Mouse (Mus musculus): ENCODE data around the gene Mogs. TPM values are rescaled to one million over a fixed set of nuclear protein-coding genes. Genes with fewer than 3 reads are reported as not detected.

The Mogs gene
- total and polyA plus RNA-seq, 3 experiments, result 150 to 209 TPM; not detected in 1

- H3K27me3 ChIP-seq (ENCODE audit: control insufficient read depth in 1 of 2, insufficient read depth in 2 of 2, low read length in 2 of 2), result no peaks in the 10 kb centered on the region
These were observed 36.4 kb downstream of the Mogs start for GRCm38 (mm10) chr6:83151721-83152120.

DNA sequence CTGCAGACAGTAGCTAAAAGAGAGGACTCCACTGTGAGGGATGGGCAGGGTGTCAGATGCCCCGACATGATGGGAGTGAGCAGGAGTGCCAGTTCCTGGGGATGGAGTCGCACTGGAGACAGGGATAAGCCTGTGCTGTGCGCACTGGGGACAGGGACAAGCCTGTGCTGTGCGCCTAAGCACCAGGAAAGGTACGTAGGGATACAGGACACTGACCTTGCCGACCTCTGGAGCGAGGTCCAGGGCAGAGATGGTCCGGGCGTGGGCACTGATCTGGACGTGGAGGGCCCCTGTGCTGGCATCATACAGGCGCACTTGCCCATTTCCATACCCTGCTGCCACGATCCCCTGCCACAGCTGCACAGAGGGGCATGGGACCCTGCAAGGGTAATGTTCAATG, 37.7 kb downstream of the Mogs start:
- no peak overlapping the region for H3K4me3 ChIP-seq (ENCODE audit: control insufficient read depth in 1 of 2, insufficient read depth in 1 of 2, low read depth in 2 of 2, low read length in 2 of 2)
- no peak overlapping the region for H3K27ac ChIP-seq (ENCODE audit: control insufficient read depth, low read depth, low read length)
- no peaks in the 10 kb centered on the region for H3K9me3 ChIP-seq (replicated peaks; ENCODE audit: insufficient read depth, low read length)
- DNase-seq (ENCODE audit: low read depth, low spot score), result no peak
- H3K36me3 ChIP-seq (ENCODE audit: control insufficient read depth in 1 of 2, insufficient read depth in 2 of 2, low read length in 2 of 2), result no peaks in the 10 kb centered on the region
- no peaks in the 10 kb centered on the region for H3K79me2 ChIP-seq (ENCODE audit: control insufficient read depth, insufficient read depth, low read length, poor library complexity)
- no peaks in the 10 kb centered on the region for H3K27me3 ChIP-seq (ENCODE audit: control insufficient read depth in 1 of 2, insufficient read depth in 2 of 2, low read length in 2 of 2)
- TF ChIP-seq RAD21 (IDR thresholded peaks at IDR 0.05; ENCODE audit: low read depth, low read length) (no peak), NELFE (IDR thresholded peaks at IDR 0.05; ENCODE audit: low read depth, low read length) (no peak), ZMIZ1 (IDR thresholded peaks at IDR 0.05; ENCODE audit: low read depth, low read length) (no peak), TAL1 (IDR thresholded peaks at IDR 0.05; ENCODE audit: low read length) (no peak), POLR2AphosphoS5 (IDR thresholded peaks at IDR 0.05; ENCODE audit: borderline replicate concordance, low read depth, low read length) (no peak), ETS1 (IDR thresholded peaks at IDR 0.05; ENCODE audit: low read depth, low read length) (no peak), MXI1 (IDR thresholded peaks at IDR 0.05; ENCODE audit: low read depth, low read length) (no peak), POLR2A (IDR thresholded peaks at IDR 0.05; ENCODE audit: control insufficient read depth in 1 of 2, insufficient read depth in 1 of 2, low read depth in 1 of 2, low read length in 2 of 2, poor library complexity in 1 of 2) (no peak), SIN3A (IDR thresholded peaks at IDR 0.05; ENCODE audit: low read length) (no peak), HCFC1 (IDR thresholded peaks at IDR 0.05; ENCODE audit: low read depth, low read length) (no peak), USF2 (IDR thresholded peaks at IDR 0.05; ENCODE audit: borderline replicate concordance in 1 of 2, insufficient read depth in 1 of 2, low read depth in 1 of 2, low read length in 2 of 2) (no peak), RCOR1 (IDR thresholded peaks at IDR 0.05; ENCODE audit: low read depth, low read length) (no peak), ZNF384 (IDR thresholded peaks at IDR 0.05; ENCODE audit: low read depth, low read length) (no peak), ZC3H11A (IDR thresholded peaks at IDR 0.05; ENCODE audit: low read depth, low read length) (no peak), CTCF (IDR thresholded peaks at IDR 0.05 in 2 of 3, conservative IDR thresholded peaks at IDR 0.05 in 1 of 3; ENCODE audit: control insufficient read depth in 1 of 3, insufficient read depth in 1 of 3, low read depth in 2 of 3, low read length in 3 of 3, poor library complexity in 1 of 3, severe bottlenecking in 1 of 3) (no peak), MAX (IDR thresholded peaks at IDR 0.05; ENCODE audit: low read length) (no peak)
- H3K9ac ChIP-seq (ENCODE audit: control insufficient read depth, low read depth, low read length, poor library complexity, severe bottlenecking), result no peak overlapping the region
- H3K4me1 ChIP-seq (ENCODE audit: control insufficient read depth in 1 of 2, insufficient read depth in 2 of 2, low read length in 2 of 2), result peaks cover 2 to 10% of the 10 kb centered on the region in 2 experiments; a peak in 2 of 4 replicates

More at GRCm38 (mm10) chr6:83151721-83152120, 36.4 kb downstream of the Mogs start:
- no peak for TF ChIP-seq JUND (IDR thresholded peaks at IDR 0.05; ENCODE audit: low read depth, low read length)
- TF ChIP-seq MYB (IDR thresholded peaks at IDR 0.05; ENCODE audit: low read depth, low read length), result no peak
- TF ChIP-seq TAL1 (IDR thresholded peaks at IDR 0.05; ENCODE audit: low read length), result no peak
- TF ChIP-seq MAZ (IDR thresholded peaks at IDR 0.05; ENCODE audit: low read depth, low read length), result no peak
- no peak for TF ChIP-seq KAT2A (conservative IDR thresholded peaks at IDR 0.05; ENCODE audit: low read depth, low read length)
- no peak for TF ChIP-seq ZNF384 (IDR thresholded peaks at IDR 0.05; ENCODE audit: low read depth, low read length)
- TF ChIP-seq MXI1 (IDR thresholded peaks at IDR 0.05; ENCODE audit: low read depth, low read length), result no peak
- no peak for TF ChIP-seq CTCF (IDR thresholded peaks at IDR 0.05 in 2 of 3, conservative IDR thresholded peaks at IDR 0.05 in 1 of 3; ENCODE audit: control insufficient read depth in 1 of 3, insufficient read depth in 1 of 3, low read depth in 2 of 3, low read length in 3 of 3, poor library complexity in 1 of 3, severe bottlenecking in 1 of 3)
- no peak for TF ChIP-seq POLR2AphosphoS5 (IDR thresholded peaks at IDR 0.05; ENCODE audit: borderline replicate concordance, low read depth, low read length)
- no peak for TF ChIP-seq TCF12 (IDR thresholded peaks at IDR 0.05; ENCODE audit: low read depth, low read length)
- no peak for TF ChIP-seq NRF1 (IDR thresholded peaks at IDR 0.05; ENCODE audit: insufficient read depth, low read depth, low read length, poor library complexity, severe bottlenecking)
- TF ChIP-seq RCOR1 (IDR thresholded peaks at IDR 0.05; ENCODE audit: low read depth, low read length), result no peak
- no peak for TF ChIP-seq CHD1 (IDR thresholded peaks at IDR 0.05; ENCODE audit: low read depth, low read length)
- no peak for TF ChIP-seq UBTF (IDR thresholded peaks at IDR 0.05; ENCODE audit: borderline replicate concordance, insufficient read depth, low read depth, low read length)
- no peak overlapping the region for H3K9ac ChIP-seq (ENCODE audit: control insufficient read depth, low read depth, low read length, poor library complexity, severe bottlenecking)
- H3K4me1 ChIP-seq (ENCODE audit: control insufficient read depth in 1 of 2, insufficient read depth in 2 of 2, low read length in 2 of 2), result peaks cover 0 to 7% of the 10 kb centered on the region in 2 experiments; a peak in 2 of 4 replicates
- no peak for DNase-seq (ENCODE audit: low read depth, low spot score)
- no peak overlapping the region for H3K4me3 ChIP-seq (ENCODE audit: control insufficient read depth in 1 of 2, insufficient read depth in 1 of 2, low read depth in 2 of 2, low read length in 2 of 2)
- H3K9me3 ChIP-seq (replicated peaks; ENCODE audit: insufficient read depth, low read length), result no peaks in the 10 kb centered on the region
- H3K79me2 ChIP-seq (ENCODE audit: control insufficient read depth, insufficient read depth, low read length, poor library complexity), result no peaks in the 10 kb centered on the region
- no peaks in the 10 kb centered on the region for H3K36me3 ChIP-seq (ENCODE audit: control insufficient read depth in 1 of 2, insufficient read depth in 2 of 2, low read length in 2 of 2)
- H3K27ac ChIP-seq (ENCODE audit: control insufficient read depth, low read depth, low read length), result no peak overlapping the region

Data from MEL (cell line).